Mouse (Mus musculus) ovary, postnatal 10 days (tissue): Measurements from ENCODE around the gene Clec3a.

ENCODE experiments used
- DNase-seq: peaks from one replicate; pipeline ENCODE4 v3.0.0; 2022; ENCODE audit warnings: low spot score

The Clec3a gene

DNA sequence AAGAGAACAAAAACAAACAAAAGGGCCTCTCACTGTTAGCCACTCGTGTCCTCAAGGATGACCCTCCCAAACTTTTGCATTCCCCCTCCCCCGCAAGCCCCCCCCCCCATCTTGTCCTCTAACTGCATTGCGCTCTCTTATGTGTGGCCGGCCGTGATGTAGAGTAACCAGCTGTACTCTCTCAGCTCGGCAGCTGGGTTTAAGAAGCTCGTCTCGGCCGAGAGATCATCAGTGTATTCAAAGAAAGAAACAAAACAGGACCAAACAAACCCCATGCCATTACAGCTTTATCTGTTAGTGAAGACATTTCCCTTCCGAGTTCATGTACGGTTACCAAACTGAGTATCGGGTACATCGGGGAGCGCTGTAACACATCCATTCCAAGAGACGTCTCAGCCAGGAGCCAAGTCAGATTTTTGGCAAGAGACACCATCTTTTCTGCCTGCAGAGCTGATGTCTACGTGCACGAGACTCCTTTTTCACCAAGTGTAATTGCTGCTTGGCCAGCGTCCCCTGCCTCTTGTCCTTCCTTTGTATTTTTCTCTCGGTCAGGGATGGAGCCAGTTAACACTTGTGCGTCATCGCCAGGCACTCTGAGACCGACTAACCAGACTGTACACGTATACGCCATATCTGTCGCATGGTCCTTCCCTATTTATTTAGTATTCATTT is 40.4 kb downstream of the Clec3a start:
- no peak for DNase-seq

- no peak for DNase-seq
Measured at GRCm38 (mm10) chr8:114460600-114460999, 42.7 kb downstream of the Clec3a start.

- DNase-seq = no peak
Measured at GRCm38 (mm10) chr8:114462591-114462990, 44.7 kb downstream of the Clec3a start.

DNA sequence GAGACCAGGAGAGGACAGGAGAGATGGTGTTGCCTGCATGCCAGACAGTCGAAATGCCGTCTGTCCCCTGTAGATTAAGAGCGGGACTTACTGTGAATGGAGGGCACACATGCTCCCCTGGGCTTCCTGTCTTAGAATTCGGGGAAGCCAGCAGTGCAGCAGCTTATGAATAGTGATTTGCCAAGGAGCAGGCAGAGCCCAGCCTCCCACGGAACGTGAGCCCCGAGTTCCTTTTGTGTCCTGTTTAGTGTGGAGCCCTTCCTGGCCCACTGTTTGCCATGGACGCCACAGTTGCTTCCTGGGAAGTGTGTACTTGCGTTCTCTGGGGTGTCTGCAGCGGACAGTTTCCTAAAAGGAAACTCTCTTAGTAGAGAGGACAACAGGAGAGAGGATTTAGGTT is 45.4 kb downstream of the Clec3a start:
- no peak for DNase-seq

- no peak for DNase-seq
Measured at GRCm38 (mm10) chr8:114468526-114469207, 50.8 kb downstream of the Clec3a start.

GRCm38 (mm10) chr8:114469208-114469590 is 51.3 kb downstream of the Clec3a start:
- DNase-seq = no peak

GRCm38 (mm10) chr8:114473546-114473945 is 55.7 kb downstream of the Clec3a start:
- no peak for DNase-seq
